Mouse (Mus musculus): ENCODE results near the gene Boll.

Gene Boll

DNA sequence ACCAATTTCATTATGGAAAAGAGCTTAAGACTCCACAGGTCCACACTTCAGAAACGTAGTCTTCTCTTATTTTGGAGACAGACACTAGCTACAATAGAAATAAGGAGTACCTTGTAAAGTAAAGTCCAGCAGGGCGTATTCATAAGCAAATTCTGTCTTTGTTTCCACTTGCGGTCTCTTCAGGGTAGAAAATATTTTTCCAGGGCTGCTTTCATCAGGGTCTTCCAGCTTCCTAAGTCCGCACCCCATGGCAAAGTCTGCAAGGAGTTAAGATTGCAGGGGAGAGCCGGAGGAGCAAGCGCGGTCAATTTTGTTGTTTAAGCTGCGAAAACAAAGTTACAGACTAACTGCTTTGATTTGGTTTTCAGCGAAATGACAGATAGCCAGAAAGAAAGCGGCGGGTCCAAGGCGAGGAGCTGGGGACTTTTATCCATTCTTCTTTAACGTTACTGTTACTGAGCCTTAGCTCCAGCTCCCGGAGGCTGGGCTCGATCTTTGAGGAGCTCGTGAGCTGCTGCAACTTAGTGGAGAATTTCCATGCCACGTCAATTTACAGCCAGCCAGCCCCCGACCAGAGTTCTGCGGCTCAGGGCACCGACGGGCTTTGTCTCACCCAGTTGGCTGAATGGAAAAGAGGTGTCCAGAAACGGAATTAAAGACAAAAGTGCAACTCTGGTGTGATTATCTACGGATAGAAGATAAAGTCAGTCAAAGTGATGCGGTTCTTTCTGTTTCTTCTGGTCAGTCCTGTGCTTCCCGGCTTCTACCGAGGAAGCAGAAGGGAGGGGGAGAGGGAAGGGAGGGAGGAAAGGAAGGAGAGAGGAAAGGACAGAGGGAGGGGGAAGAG is 137.0 kb downstream of the Boll start, which contains the start of gene Rftn2:
Gene Rftn2, minus strand, starts transcription at position 772 of the 847 bp plus-strand sequence.
- DNase-seq (ENCODE audit: low read depth, low spot score) = no peak
- Histone ChIP-seq H3K27me3 (ENCODE audit: control insufficient read depth, insufficient read depth, low read length, poor library complexity, severe bottlenecking) (no peaks in the 10 kb centered on the region), H3K36me3 (ENCODE audit: control insufficient read depth, insufficient read depth, low read length, poor library complexity, severe bottlenecking) (no peaks in the 10 kb centered on the region)

DNA sequence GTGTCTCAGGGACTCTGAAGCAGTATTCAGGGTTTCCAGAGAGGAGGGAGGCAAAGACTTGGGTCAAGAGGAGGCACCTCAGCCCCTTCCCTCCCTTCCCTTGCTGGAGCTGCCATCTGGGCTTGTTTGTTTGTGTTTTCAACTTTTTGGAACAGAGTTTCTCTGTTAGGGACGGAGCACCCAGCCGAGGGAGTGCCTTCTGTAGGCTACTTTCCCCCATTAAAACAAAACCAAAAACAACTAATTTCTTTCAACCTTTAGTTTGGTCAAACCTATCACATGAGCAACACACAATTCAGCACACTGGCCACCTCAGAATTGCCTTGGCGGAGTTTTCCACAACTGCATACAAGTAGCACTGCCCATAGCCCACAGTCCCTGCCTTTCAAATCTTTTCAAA is 137.9 kb downstream of the Boll start:
- Histone ChIP-seq H3K36me3 (ENCODE audit: control insufficient read depth, insufficient read depth, low read length, poor library complexity, severe bottlenecking) (no peaks in the 10 kb centered on the region), H3K27me3 (ENCODE audit: control insufficient read depth, insufficient read depth, low read length, poor library complexity, severe bottlenecking) (no peaks in the 10 kb centered on the region)
- DNase-seq (ENCODE audit: low read depth, low spot score) = no peak

DNA sequence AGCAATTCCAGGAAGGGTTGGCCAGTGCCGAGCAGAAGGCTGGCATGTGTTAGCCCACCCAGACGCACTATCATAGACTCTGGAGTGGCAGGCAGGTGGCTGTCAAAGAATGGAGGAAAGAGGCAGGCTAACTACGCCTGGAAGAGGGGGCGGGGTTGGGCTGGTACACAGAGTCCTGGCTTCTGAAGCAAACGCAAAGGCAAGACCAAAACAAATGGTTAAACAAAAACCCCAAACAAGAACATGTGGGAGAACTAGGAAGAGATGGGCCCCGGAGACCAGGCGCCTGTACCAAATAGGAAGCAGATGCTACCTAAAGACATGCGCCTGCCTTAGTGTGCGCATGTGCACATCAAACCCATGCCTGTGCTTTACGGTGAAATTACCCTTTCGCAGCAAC is 139.2 kb downstream of the Boll start:
- no peak for DNase-seq (ENCODE audit: low read depth, low spot score)
- Histone ChIP-seq H3K36me3 (ENCODE audit: control insufficient read depth, insufficient read depth, low read length, poor library complexity, severe bottlenecking) (no peaks in the 10 kb centered on the region), H3K27me3 (ENCODE audit: control insufficient read depth, insufficient read depth, low read length, poor library complexity, severe bottlenecking) (no peaks in the 10 kb centered on the region)

DNA sequence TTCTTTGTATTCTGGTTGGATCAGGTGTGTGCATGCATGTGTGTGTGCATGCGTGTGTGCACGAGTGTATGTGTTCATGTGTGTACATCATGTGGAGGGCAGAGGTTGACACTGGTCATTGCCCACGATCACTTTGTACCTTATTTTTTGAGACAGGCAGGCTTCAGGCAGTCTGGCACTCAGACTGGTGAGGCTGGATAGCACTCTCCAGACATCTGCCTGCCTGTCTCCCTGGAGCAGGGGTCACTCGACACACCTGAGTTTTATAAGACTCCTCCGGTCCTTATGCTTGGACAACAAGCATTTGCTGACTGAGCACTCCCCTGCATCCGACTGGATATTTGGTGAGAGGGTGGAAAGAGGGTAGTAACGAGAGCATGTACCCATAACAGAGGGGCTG is 140.2 kb downstream of the Boll start:
- no peaks in the 10 kb centered on the region for H3K27me3 ChIP-seq (ENCODE audit: control insufficient read depth, insufficient read depth, low read length, poor library complexity, severe bottlenecking)
- no peaks in the 10 kb centered on the region for H3K36me3 ChIP-seq (ENCODE audit: control insufficient read depth, insufficient read depth, low read length, poor library complexity, severe bottlenecking)
- DNase-seq (ENCODE audit: low read depth, low spot score) = no peak

DNA sequence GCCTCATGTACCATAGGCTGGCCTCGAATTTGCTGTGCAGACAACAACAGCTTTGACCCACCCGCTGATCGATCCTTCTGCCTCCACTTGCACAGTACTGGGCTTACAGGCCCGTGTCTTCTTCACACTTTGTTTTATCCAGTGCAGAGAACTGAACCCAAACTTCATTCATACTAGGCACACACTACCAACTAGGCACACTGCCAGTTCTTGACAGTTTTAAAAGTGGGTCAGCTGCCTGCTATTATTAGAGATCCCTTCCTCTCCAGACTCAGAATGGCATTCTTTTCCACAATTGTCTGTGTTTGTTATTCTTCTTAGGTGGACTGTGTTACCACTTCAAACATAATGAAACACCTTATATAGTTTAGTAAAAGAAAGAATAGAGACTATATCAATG is 141.9 kb downstream of the Boll start:
- H3K36me3 ChIP-seq (ENCODE audit: control insufficient read depth, insufficient read depth, low read length, poor library complexity, severe bottlenecking) = no peaks in the 10 kb centered on the region
- no peaks in the 10 kb centered on the region for H3K27me3 ChIP-seq (ENCODE audit: control insufficient read depth, insufficient read depth, low read length, poor library complexity, severe bottlenecking)
- no peak for DNase-seq (ENCODE audit: low read depth, low spot score)

DNA sequence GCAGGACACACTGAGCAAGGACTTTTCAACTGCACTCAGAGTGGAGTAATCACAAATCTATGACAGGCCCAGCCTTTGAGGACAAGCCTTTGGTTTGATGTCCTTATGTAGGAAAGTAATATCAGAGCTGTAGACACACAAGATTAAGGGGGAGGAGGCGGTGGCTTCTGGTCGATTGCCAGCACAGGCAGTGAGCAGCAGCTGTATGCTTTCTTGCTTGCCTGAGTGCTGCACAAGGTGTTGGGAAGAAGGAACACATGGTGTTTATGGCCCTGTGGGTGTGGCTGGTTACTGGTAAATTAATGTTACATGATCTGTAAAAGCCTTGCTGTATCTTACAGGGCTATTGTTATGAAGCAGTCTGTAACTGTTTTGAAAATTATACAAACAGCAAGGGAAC is 146.1 kb downstream of the Boll start:
- no peak for DNase-seq (ENCODE audit: low read depth, low spot score)
- H3K27me3 ChIP-seq (ENCODE audit: control insufficient read depth, insufficient read depth, low read length, poor library complexity, severe bottlenecking) = no peaks in the 10 kb centered on the region
- no peaks in the 10 kb centered on the region for H3K36me3 ChIP-seq (ENCODE audit: control insufficient read depth, insufficient read depth, low read length, poor library complexity, severe bottlenecking)

DNA sequence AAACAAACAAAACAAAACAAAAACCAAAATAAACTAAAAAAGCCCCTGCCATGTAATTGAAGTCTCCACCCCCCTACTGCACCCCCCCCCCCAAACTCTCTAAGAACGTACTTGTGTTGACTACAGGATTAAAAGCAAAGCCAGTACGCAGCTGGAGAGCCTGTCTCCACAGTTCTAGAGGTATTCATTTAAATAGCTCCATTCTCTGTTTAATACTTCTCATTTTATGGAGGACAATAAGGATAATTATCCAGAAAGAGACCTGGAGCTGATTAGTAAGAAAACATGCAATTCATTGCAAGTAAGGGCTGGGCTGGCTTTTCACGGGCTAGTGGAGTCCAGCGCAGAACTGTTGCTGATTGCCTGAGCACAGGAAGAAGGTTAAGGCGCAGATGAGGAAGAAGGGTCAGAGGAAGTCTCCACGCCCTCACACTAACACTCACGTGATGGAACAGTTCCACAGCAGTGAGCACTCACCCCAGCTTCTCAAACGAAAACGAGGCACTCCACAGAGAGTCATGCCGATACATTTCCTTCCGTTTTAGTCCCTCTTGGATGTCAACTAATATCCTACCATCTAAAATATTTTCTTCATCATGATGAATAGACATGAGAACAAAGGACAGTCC is 148.0 kb downstream of the Boll start:
- Histone ChIP-seq H3K36me3 (ENCODE audit: control insufficient read depth, insufficient read depth, low read length, poor library complexity, severe bottlenecking) (no peaks in the 10 kb centered on the region), H3K27me3 (ENCODE audit: control insufficient read depth, insufficient read depth, low read length, poor library complexity, severe bottlenecking) (no peaks in the 10 kb centered on the region)
- DNase-seq (ENCODE audit: low read depth, low spot score) = peak; percentile 95

DNA sequence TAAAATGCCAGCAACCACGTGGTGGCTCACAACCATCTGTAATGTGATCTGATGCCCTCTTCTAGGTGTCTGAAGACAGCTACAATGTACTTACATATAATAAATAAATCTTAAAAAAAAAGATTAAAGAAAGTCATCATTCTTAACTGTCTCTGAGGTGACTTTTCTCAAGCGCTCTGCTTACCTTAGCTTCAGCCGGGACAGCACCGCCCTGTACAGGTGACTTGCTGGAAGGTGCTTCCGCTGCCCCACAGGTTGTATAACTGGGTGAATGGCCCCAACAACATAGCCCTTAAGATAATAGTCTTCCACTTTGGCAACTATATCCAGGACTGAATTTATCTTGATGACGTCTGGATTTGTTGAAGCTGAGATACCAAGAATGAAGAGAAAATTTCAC is 149.3 kb downstream of the Boll start:
- DNase-seq (ENCODE audit: low read depth, low spot score) = no peak
- no peaks in the 10 kb centered on the region for H3K27me3 ChIP-seq (ENCODE audit: control insufficient read depth, insufficient read depth, low read length, poor library complexity, severe bottlenecking)
- no peaks in the 10 kb centered on the region for H3K36me3 ChIP-seq (ENCODE audit: control insufficient read depth, insufficient read depth, low read length, poor library complexity, severe bottlenecking)

DNA sequence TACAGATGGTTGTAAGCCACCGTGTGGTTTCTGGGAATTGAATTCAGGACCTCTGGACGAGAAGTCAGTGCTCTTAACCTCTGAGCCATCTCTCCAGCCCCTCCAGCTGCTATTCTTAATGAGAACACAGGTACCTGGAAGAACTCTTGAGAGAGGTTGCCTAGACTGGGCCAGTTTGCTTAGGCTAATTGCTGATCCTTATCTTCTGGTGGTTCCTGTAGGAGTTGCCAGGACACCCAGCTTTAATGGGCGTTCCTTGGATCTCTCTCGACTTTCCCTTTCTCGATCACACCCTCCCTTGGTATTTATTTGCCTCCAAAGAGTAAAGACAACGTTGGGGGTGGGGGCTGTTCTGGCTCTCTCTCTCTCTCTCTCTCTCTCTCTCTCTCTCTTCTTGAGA is 149.8 kb downstream of the Boll start:
- no peak for DNase-seq (ENCODE audit: low read depth, low spot score)

DNA sequence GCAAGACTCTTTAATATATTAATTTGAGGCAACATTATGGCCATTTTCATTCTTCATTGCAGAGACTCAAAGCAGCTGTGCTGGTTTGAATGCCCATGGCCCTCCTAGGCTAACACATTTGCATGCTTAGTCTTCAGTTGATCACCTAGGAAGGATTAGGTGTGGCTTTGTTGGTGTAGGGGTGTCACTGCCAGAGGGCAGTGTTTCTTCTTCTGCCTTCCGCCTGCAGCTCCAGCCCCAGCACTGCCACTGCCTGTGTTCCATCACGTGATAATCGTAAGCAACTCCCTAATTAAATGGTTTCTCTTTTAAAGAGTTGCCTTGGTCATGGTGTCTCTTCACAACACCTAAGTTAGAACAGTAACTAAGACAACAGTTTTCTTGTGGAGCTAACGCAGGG is 150.5 kb downstream of the Boll start:
- DNase-seq (ENCODE audit: low read depth, low spot score) = peak; percentile 69
- no peaks in the 10 kb centered on the region; the same call in 1 of the 2 replicates for H3K36me3 ChIP-seq (ENCODE audit: control insufficient read depth, insufficient read depth, low read length, poor library complexity, severe bottlenecking)
- no peaks in the 10 kb centered on the region for H3K27me3 ChIP-seq (ENCODE audit: control insufficient read depth, insufficient read depth, low read length, poor library complexity, severe bottlenecking)

More for the DNA sequence above, 149.8 kb downstream of the Boll start:
- Histone ChIP-seq H3K36me3 (ENCODE audit: control insufficient read depth, insufficient read depth, low read length, poor library complexity, severe bottlenecking) (no peaks in the 10 kb centered on the region), H3K27me3 (ENCODE audit: control insufficient read depth, insufficient read depth, low read length, poor library complexity, severe bottlenecking) (no peaks in the 10 kb centered on the region)

DNA sequence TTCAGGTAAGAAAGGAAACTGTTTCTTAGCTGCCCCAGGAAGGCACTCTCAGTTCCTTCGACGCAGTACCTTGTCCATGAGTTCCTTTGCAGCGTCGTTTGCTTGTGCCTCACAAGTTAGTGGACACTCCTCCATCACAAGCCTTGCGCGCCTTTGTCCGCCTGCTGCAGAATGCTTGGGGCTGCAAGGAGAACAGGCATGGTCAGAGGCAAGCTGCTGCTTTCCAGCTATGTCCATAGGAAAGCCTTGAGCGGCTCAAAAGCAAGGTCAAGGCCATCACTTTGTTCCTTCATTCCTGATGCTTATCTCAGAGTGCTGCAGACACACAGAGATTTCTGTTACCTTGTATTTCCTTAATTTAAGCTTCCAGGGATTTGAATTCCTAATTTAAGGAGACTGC is 152.2 kb downstream of the Boll start:
- Histone ChIP-seq H3K27me3 (ENCODE audit: control insufficient read depth, insufficient read depth, low read length, poor library complexity, severe bottlenecking) (no peaks in the 10 kb centered on the region), H3K36me3 (ENCODE audit: control insufficient read depth, insufficient read depth, low read length, poor library complexity, severe bottlenecking) (no peaks in the 10 kb centered on the region; the same call in 1 of the 2 replicates)
- DNase-seq (ENCODE audit: low read depth, low spot score) = no peak

DNA sequence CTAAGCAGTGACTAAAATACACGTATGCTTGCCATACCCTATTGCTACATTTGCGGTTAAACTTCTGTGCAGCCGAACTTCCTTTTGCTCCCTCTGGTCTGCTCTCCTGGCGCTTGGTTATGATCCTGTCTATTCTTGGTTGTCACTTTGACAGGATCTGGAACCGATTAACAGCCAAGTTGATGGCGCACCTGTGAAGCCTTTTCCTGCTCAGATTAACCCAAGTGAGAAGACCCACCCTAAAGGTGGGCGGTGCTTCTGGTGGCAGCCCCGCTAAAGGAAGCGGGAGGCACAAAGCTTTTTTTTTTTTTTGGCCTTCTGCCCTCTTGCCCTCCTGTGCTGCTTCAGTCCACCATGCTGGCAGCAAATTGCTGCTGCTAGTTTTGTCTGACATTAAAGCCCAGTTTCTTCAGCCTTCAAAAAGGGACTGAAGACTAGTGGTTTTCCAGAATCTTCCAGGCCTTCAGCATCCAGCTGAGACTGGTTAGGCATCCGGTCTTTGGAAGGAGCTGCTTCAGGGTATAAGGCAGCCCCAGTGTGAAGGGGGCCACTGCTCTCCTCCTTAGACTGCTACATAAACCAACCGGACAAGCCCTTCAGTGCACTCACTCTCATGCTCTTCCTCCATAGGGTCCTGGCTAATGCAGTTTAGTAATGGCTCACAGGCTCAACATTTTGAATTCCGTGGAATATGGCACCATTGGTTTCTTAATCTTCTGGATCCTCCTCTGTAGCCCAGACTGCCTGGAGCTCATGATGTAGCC is 152.9 kb downstream of the Boll start:
- Histone ChIP-seq H3K27me3 (ENCODE audit: control insufficient read depth, insufficient read depth, low read length, poor library complexity, severe bottlenecking) (no peaks in the 10 kb centered on the region), H3K36me3 (ENCODE audit: control insufficient read depth, insufficient read depth, low read length, poor library complexity, severe bottlenecking) (no peaks in the 10 kb centered on the region; the same call in 1 of the 2 replicates)
- DNase-seq (ENCODE audit: low read depth, low spot score) = peak; percentile 84

DNA sequence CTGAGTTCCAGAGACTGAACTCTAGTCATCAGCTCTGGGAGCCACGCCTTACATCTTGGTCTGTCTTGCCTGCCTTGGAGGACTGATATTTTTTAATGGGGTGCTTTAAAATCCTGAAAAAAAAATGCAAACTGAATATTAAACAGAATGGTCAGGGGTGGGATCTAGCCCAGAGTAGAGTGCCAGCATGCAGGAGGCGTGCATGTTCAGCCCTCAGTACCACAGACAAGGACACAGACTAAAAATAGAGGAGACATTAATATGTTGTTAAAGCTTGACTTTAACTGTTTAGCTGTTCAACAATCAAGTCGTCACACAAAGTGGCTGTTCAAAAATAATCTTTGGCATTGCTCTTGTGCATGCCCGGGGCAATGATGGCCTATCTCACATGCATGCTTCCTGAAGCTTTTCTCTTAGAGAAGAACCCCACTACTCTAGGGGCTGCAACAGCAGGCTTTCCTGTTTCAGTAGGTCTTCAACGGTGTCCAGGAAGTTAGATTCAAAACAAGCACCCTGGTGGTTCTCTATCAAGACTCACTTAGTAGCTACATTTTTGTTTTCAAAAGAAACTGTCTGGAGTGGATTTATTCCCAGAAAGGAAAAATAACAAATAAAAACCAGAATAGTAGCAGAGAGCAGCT is 154.6 kb downstream of the Boll start:
- H3K36me3 ChIP-seq (ENCODE audit: control insufficient read depth, insufficient read depth, low read length, poor library complexity, severe bottlenecking) = no peaks in the 10 kb centered on the region; the same call in none of the 2 replicates
- H3K27me3 ChIP-seq (ENCODE audit: control insufficient read depth, insufficient read depth, low read length, poor library complexity, severe bottlenecking) = no peaks in the 10 kb centered on the region
- DNase-seq (ENCODE audit: low read depth, low spot score) = no peak

DNA sequence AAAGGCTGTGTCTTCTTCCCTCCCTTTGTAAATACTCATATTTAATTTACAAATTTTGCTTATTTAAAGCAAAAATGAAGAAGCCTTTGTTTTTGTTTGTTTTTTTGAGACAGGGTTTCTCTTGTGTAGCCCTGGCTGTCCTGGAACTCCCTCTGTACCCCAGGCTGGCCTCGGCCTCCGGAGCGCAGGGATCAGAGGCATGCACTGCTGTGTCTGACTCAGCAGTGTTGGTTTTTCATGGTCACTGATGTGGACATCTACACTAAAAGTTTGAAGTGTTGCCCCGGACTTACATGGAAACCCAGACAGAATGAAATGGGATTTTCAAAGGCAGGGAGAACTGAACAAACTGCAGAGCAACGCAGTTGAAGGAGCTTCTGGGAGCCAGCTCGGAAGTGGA is 155.7 kb downstream of the Boll start:
- Histone ChIP-seq H3K36me3 (ENCODE audit: control insufficient read depth, insufficient read depth, low read length, poor library complexity, severe bottlenecking) (no peaks in the 10 kb centered on the region; the same call in none of the 2 replicates), H3K27me3 (ENCODE audit: control insufficient read depth, insufficient read depth, low read length, poor library complexity, severe bottlenecking) (no peaks in the 10 kb centered on the region)
- no peak for DNase-seq (ENCODE audit: low read depth, low spot score)
